Comparison of ENCODE assay signal across 14 mouse cellular contexts in genomic region chr1:135523780-135524517, GRCm38 (mm10).
DNase-seq lines count a peak whose midpoint lies in the region; ATAC-seq and TF ChIP-seq lines count a peak whose summit lies in the region.
"Had no signal": no experiment of that assay in that cellular context is flagged by ENCODE, and none has a peak within 500 bp of the region (broad histone marks: within the 10 kb centered on the region; RNA-seq: fewer than 3 reads in every experiment).

No protein-coding gene starts in this region.

- intact Hi-C loops in heart, postnatal 25 days (cut with DNase I) = no loop called here

- H3K36me3 ChIP-seq in lung, embryonic 14.5 days (ENCODE audit: insufficient read depth) = 0 out of 2 replicates have a peak, but pooled peaks cover 3% of the 10 kb centered on the region
- H3K36me3 ChIP-seq in embryonic facial prominence, embryonic 15.5 days = no peaks in the 10 kb centered on the region
- H3K36me3 ChIP-seq in intestine, embryonic 16.5 days (ENCODE audit: control insufficient read depth, insufficient read depth, low read length) = no peaks in the 10 kb centered on the region
- H3K36me3 ChIP-seq: liver, embryonic 13.5 days had no signal

- WGBS in lung, embryonic 14.5 days = 26% methylated on average over 12 of the region's 12 CpGs
- WGBS in embryonic facial prominence, embryonic 15.5 days = 32% methylated on average over 12 of the region's 12 CpGs
- 42% methylated on average over 12 of the region's 12 CpGs for WGBS in intestine, embryonic 16.5 days

- H3K4me1 ChIP-seq in lung, embryonic 14.5 days (ENCODE audit: insufficient read depth) = peaks cover 14% of the 10 kb centered on the region
- H3K4me1 ChIP-seq in embryonic facial prominence, embryonic 15.5 days = peaks cover 14% of the 10 kb centered on the region
- peaks cover 12% of the 10 kb centered on the region for H3K4me1 ChIP-seq in intestine, embryonic 16.5 days (ENCODE audit: control insufficient read depth, insufficient read depth, low read length)
- H3K4me1 ChIP-seq: liver, embryonic 13.5 days had no signal

- ATAC-seq in lung, embryonic 14.5 days (ENCODE audit: insufficient read depth) = peak; percentile 55
- peak; percentile 53 for ATAC-seq in embryonic facial prominence, embryonic 15.5 days (ENCODE audit: insufficient number of reproducible peaks, low FRiP score, low TSS enrichment, low read depth)
- ATAC-seq in intestine, embryonic 16.5 days = peak; percentile 81
- no peak for ATAC-seq in megakaryocyte-erythroid progenitor cell, adult 5-6 weeks (replicated peaks; ENCODE audit: low FRiP score, low TSS enrichment, poor library complexity, severe bottlenecking)

- peak overlapping the region; percentile 43 for H3K4me2 ChIP-seq in lung, embryonic 14.5 days
- H3K4me2 ChIP-seq in embryonic facial prominence, embryonic 15.5 days (replicated peaks) = no peak overlapping the region
- H3K4me2 ChIP-seq in intestine, embryonic 16.5 days (ENCODE audit: low read depth, low read length) = no peak overlapping the region
- H3K4me2 ChIP-seq: liver, embryonic 13.5 days had no signal

- H3K9ac ChIP-seq in lung, embryonic 14.5 days = no peak overlapping the region
- H3K9ac ChIP-seq in embryonic facial prominence, embryonic 15.5 days = no peak overlapping the region
- H3K9ac ChIP-seq in intestine, embryonic 16.5 days (ENCODE audit: low read depth, low read length) = 0 out of 2 replicates have a peak overlapping the region, but pooled peaks have one; percentile 44
- H3K9ac ChIP-seq: liver, embryonic 13.5 days had no signal

- DNase-seq in heart, adult 11 months = peak; percentile 95
- DNase-seq in heart, postnatal 25 days (ENCODE audit: low spot score) = no peak
- peak; percentile 82 for DNase-seq in lung, embryonic 14.5 days
- no peak for DNase-seq in lung, adult 18-20 months
- DNase-seq in thymus, adult 18-20 months = no peak
- DNase-seq: adrenal gland, postnatal 14 days; cerebellum, adult 18-20 months; layer of hippocampus, adult 9-11 months; liver, embryonic 13.5 days; thymus, adult 2 months had no signal

- TF ChIP-seq CTCF in lung, embryonic 14.5 days (IDR thresholded peaks at IDR 0.05; ENCODE audit: low read depth) = 0 out of 2 replicates have a peak, but pooled peaks have one; percentile 6

- no peaks in the 10 kb centered on the region for H3K27me3 ChIP-seq in lung, embryonic 14.5 days (ENCODE audit: insufficient read depth, low read length)
- no peaks in the 10 kb centered on the region for H3K27me3 ChIP-seq in embryonic facial prominence, embryonic 15.5 days
- H3K27me3 ChIP-seq in intestine, embryonic 16.5 days (replicated peaks; ENCODE audit: control insufficient read depth, insufficient read depth, low read length) = no peaks in the 10 kb centered on the region
- H3K27me3 ChIP-seq: liver, embryonic 13.5 days had no signal

- no peak overlapping the region for H3K4me3 ChIP-seq in lung, embryonic 14.5 days (ENCODE audit: low read depth, low read length)
- H3K4me3 ChIP-seq in embryonic facial prominence, embryonic 15.5 days (replicated peaks) = no peak overlapping the region
- no peak overlapping the region for H3K4me3 ChIP-seq in intestine, embryonic 16.5 days (ENCODE audit: low read length)
- H3K4me3 ChIP-seq: liver, embryonic 13.5 days; myocyte had no signal

- H3K27ac ChIP-seq in lung, embryonic 14.5 days (ENCODE audit: low read depth) = peak overlapping the region; percentile 75
- peak overlapping the region; percentile 7; the same call in 1 of the 2 replicates for H3K27ac ChIP-seq in embryonic facial prominence, embryonic 15.5 days (replicated peaks)
- H3K27ac ChIP-seq in intestine, embryonic 16.5 days (ENCODE audit: low read length) = peak overlapping the region; percentile 75
- H3K27ac ChIP-seq: liver, embryonic 13.5 days had no signal

- H3K9me3 ChIP-seq in lung, embryonic 14.5 days (ENCODE audit: low read depth, low read length) = 0 out of 2 replicates have a peak, but pooled peaks cover 4% of the 10 kb centered on the region
- no peaks in the 10 kb centered on the region for H3K9me3 ChIP-seq in embryonic facial prominence, embryonic 15.5 days (replicated peaks)
- no peaks in the 10 kb centered on the region for H3K9me3 ChIP-seq in intestine, embryonic 16.5 days (ENCODE audit: control insufficient read depth, low read length)
- H3K9me3 ChIP-seq: liver, embryonic 13.5 days had no signal

Comparison
In these comparisons a context has a peak if more than half of its experiments do, and no peak if none do; other contexts are left out.
1. DNase-seq: peak in heart, adult 11 months (single experiment) and lung, embryonic 14.5 days (single experiment); none in heart, postnatal 25 days (single experiment), lung, adult 18-20 months (0 of 2) and thymus, adult 18-20 months (0 of 2).
2. H3K27ac ChIP-seq: peak in every context shown above with its lines; median percentile 75 in lung, embryonic 14.5 days; 75 in intestine, embryonic 16.5 days; 7 in embryonic facial prominence, embryonic 15.5 days.